Mouse (Mus musculus): Measurements from ENCODE around the gene Smad3. TPM values are rescaled to one million over a fixed set of nuclear protein-coding genes. Genes with fewer than 3 reads are reported as not detected.

Smad3 gene
- polyA plus RNA-seq, 1 experiment = 33.5 TPM

- H3K36me3 ChIP-seq (ENCODE audit: control insufficient read depth, insufficient read depth, low read length) = no peaks in the 10 kb centered on the region
- 0 out of 2 replicates have a peak, but pooled peaks cover 6% of the 10 kb centered on the region for H3K4me1 ChIP-seq (ENCODE audit: control insufficient read depth, insufficient read depth, low read length)
- DNase-seq = no peak
- WGBS = 95% methylated on average over 6 of the region's 6 CpGs
- no peak overlapping the region for H3K4me3 ChIP-seq (ENCODE audit: insufficient read depth, low read depth, low read length)
- no peaks in the 10 kb centered on the region for H3K27me3 ChIP-seq (replicated peaks; ENCODE audit: control insufficient read depth, insufficient read depth, low read length)
- H3K27ac ChIP-seq (ENCODE audit: insufficient read depth, low read depth, low read length) = no peak overlapping the region
- TF ChIP-seq POLR2A (IDR thresholded peaks at IDR 0.05; ENCODE audit: low read depth, low read length) = no peak
- TF ChIP-seq CTCF (conservative IDR thresholded peaks at IDR 0.05; ENCODE audit: insufficient read depth, insufficient read length, low read depth, low read length) = no peak
Observed at GRCm38 (mm10) chr9:63684277-63684676, 73.5 kb downstream of the Smad3 start.

DNA sequence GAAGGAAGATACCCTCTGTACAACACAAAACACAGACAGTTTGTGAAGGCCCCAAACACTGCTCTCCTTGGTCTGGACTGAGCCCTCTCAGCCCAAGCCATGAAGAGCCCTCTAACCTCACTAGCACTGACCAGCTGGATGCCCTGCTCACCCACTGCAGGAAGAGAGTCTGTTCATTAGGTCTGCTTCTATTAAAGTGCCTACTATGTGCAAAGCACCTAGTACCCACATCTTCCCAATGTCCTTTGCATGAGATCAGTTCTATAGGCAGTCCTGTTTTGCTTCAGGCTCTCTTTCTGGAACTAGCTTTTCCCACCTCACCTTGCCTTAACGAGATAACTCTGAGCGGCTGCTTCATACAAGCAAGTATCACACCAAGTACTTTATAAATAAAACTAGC, 74.9 kb downstream of the Smad3 start:
- H3K27me3 ChIP-seq (replicated peaks; ENCODE audit: control insufficient read depth, insufficient read depth, low read length) = no peaks in the 10 kb centered on the region
- H3K4me1 ChIP-seq (ENCODE audit: control insufficient read depth, insufficient read depth, low read length) = 0 out of 2 replicates have a peak, but pooled peaks cover 4% of the 10 kb centered on the region
- H3K36me3 ChIP-seq (ENCODE audit: control insufficient read depth, insufficient read depth, low read length) = no peaks in the 10 kb centered on the region
- TF ChIP-seq CTCF (conservative IDR thresholded peaks at IDR 0.05; ENCODE audit: insufficient read depth, insufficient read length, low read depth, low read length) (no peak), POLR2A (IDR thresholded peaks at IDR 0.05; ENCODE audit: low read depth, low read length) (no peak)
- 95% methylated on average over 2 of the region's 2 CpGs for WGBS
- DNase-seq = no peak
- no peak overlapping the region for H3K27ac ChIP-seq (ENCODE audit: insufficient read depth, low read depth, low read length)
- H3K4me3 ChIP-seq (ENCODE audit: insufficient read depth, low read depth, low read length) = no peak overlapping the region

GRCm38 (mm10) chr9:63682301-63682700, 75.5 kb downstream of the Smad3 start:
- WGBS = 72% methylated on average over 9 of the region's 9 CpGs
- TF ChIP-seq CTCF (conservative IDR thresholded peaks at IDR 0.05; ENCODE audit: insufficient read depth, insufficient read length, low read depth, low read length) (no peak), POLR2A (IDR thresholded peaks at IDR 0.05; ENCODE audit: low read depth, low read length) (no peak)
- Histone ChIP-seq H3K4me3 (ENCODE audit: insufficient read depth, low read depth, low read length) (no peak overlapping the region), H3K36me3 (ENCODE audit: control insufficient read depth, insufficient read depth, low read length) (no peaks in the 10 kb centered on the region), H3K27me3 (replicated peaks; ENCODE audit: control insufficient read depth, insufficient read depth, low read length) (no peaks in the 10 kb centered on the region), H3K27ac (ENCODE audit: insufficient read depth, low read depth, low read length) (no peak overlapping the region), H3K4me1 (ENCODE audit: control insufficient read depth, insufficient read depth, low read length) (0 out of 2 replicates have a peak, but pooled peaks cover 6% of the 10 kb centered on the region)
- no peak for DNase-seq

GRCm38 (mm10) chr9:63678076-63678475, 79.7 kb downstream of the Smad3 start:
- no peaks in the 10 kb centered on the region for H3K36me3 ChIP-seq (ENCODE audit: control insufficient read depth, insufficient read depth, low read length)
- H3K4me1 ChIP-seq (ENCODE audit: control insufficient read depth, insufficient read depth, low read length) = peaks cover 8% of the 10 kb centered on the region; the same call in 1 of the 2 replicates
- no peak for DNase-seq
- no peak for TF ChIP-seq CTCF (conservative IDR thresholded peaks at IDR 0.05; ENCODE audit: insufficient read depth, insufficient read length, low read depth, low read length)
- TF ChIP-seq POLR2A (IDR thresholded peaks at IDR 0.05; ENCODE audit: low read depth, low read length) = no peak
- no peak overlapping the region for H3K4me3 ChIP-seq (ENCODE audit: insufficient read depth, low read depth, low read length)
- 80% methylated on average over 1 of the region's 1 CpGs for WGBS
- H3K27ac ChIP-seq (ENCODE audit: insufficient read depth, low read depth, low read length) = no peak overlapping the region; the same call in 1 of the 2 replicates
- no peaks in the 10 kb centered on the region for H3K27me3 ChIP-seq (replicated peaks; ENCODE audit: control insufficient read depth, insufficient read depth, low read length)

DNA sequence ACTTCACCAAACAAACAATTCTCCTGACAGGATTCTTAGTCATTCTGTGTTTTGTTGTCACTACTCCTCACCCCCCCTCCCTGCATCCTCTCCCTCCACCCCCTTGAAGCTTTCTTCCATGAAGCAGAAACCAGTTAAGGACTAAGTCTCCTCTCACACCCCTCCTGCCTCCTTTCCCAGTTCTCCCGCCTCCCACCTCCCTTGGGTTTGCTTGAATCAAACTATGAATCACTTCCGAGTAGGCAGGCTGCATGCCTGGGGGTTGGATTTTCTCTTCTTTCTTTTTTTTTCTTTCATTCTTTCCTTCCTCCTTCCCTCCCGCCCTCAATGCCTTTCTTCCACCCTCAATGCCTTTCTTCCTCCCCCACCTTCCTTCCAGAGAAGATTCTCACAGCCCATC, 80.2 kb downstream of the Smad3 start:
- no peaks in the 10 kb centered on the region for H3K27me3 ChIP-seq (replicated peaks; ENCODE audit: control insufficient read depth, insufficient read depth, low read length)
- peaks cover 10% of the 10 kb centered on the region for H3K4me1 ChIP-seq (ENCODE audit: control insufficient read depth, insufficient read depth, low read length)
- no peaks in the 10 kb centered on the region for H3K36me3 ChIP-seq (ENCODE audit: control insufficient read depth, insufficient read depth, low read length)
- 56% methylated on average over 3 of the region's 3 CpGs for WGBS
- H3K4me3 ChIP-seq (ENCODE audit: insufficient read depth, low read depth, low read length) = no peak overlapping the region
- TF ChIP-seq CTCF (conservative IDR thresholded peaks at IDR 0.05; ENCODE audit: insufficient read depth, insufficient read length, low read depth, low read length) (no peak), POLR2A (IDR thresholded peaks at IDR 0.05; ENCODE audit: low read depth, low read length) (no peak)
- no peak overlapping the region; the same call in 1 of the 2 replicates for H3K27ac ChIP-seq (ENCODE audit: insufficient read depth, low read depth, low read length)
- no peak for DNase-seq

GRCm38 (mm10) chr9:63674613-63675012, 83.2 kb downstream of the Smad3 start:
- H3K36me3 ChIP-seq (ENCODE audit: control insufficient read depth, insufficient read depth, low read length) = no peaks in the 10 kb centered on the region
- peaks cover 14% of the 10 kb centered on the region for H3K4me1 ChIP-seq (ENCODE audit: control insufficient read depth, insufficient read depth, low read length)
- H3K27ac ChIP-seq (ENCODE audit: insufficient read depth, low read depth, low read length) = no peak overlapping the region
- DNase-seq = no peak
- WGBS = 70% methylated on average over 10 of the region's 10 CpGs
- no peak for TF ChIP-seq CTCF (conservative IDR thresholded peaks at IDR 0.05; ENCODE audit: insufficient read depth, insufficient read length, low read depth, low read length)
- no peak for TF ChIP-seq POLR2A (IDR thresholded peaks at IDR 0.05; ENCODE audit: low read depth, low read length)
- no peaks in the 10 kb centered on the region for H3K27me3 ChIP-seq (replicated peaks; ENCODE audit: control insufficient read depth, insufficient read depth, low read length)
- no peak overlapping the region for H3K4me3 ChIP-seq (ENCODE audit: insufficient read depth, low read depth, low read length)

GRCm38 (mm10) chr9:63673494-63673805, 84.3 kb downstream of the Smad3 start:
- Histone ChIP-seq H3K27ac (ENCODE audit: insufficient read depth, low read depth, low read length) (no peak overlapping the region), H3K36me3 (ENCODE audit: control insufficient read depth, insufficient read depth, low read length) (no peaks in the 10 kb centered on the region), H3K27me3 (replicated peaks; ENCODE audit: control insufficient read depth, insufficient read depth, low read length) (no peaks in the 10 kb centered on the region), H3K4me1 (ENCODE audit: control insufficient read depth, insufficient read depth, low read length) (peaks cover 24% of the 10 kb centered on the region), H3K4me3 (ENCODE audit: insufficient read depth, low read depth, low read length) (no peak overlapping the region)
- WGBS = 73% methylated on average over 3 of the region's 3 CpGs
- TF ChIP-seq POLR2A (IDR thresholded peaks at IDR 0.05; ENCODE audit: low read depth, low read length) (no peak), CTCF (conservative IDR thresholded peaks at IDR 0.05; ENCODE audit: insufficient read depth, insufficient read length, low read depth, low read length) (no peak)
- no peak for DNase-seq
